Mouse (Mus musculus): Measurements from ENCODE around the gene Slc22a6.

- no peak for TF ChIP-seq GATA1 (IDR thresholded peaks at IDR 0.05; ENCODE audit: borderline replicate concordance, low read length)
- no peak for TF ChIP-seq FLI1 (IDR thresholded peaks at IDR 0.05; ENCODE audit: low read length)
These were observed 46.1 kb upstream of the Slc22a6 start for GRCm38 (mm10) chr19:8571746-8572145.
